Mouse (Mus musculus) midbrain, embryonic 10.5 days (tissue): ENCODE measurements around the gene Dydc2. TPM values are rescaled to one million over a fixed set of nuclear protein-coding genes. Genes with fewer than 3 reads are reported as not detected.
"Not testable (repeated sequence)": the region's sequence is repeated elsewhere in the genome, so short reads cannot be mapped to it uniquely, and the experiment has no call there.

Experiments used
- DNase-seq: peaks from one replicate; pipeline ENCODE4 v3.0.0-alpha.2; 2017; ENCODE audit warnings: low spot score
- H3K27ac ChIP-seq: fragments of 300-500 bp; sonication (generic); replicated peaks from 2 replicates; pipeline ENCODE4 v1.5.1; 2016; ENCODE audit warnings: mild to moderate bottlenecking
- H3K27me3 ChIP-seq: fragments of 300-500 bp; sonication (generic); 2 replicates; pipeline ENCODE4 v1.6.1; 2016; ENCODE audit warnings: low read depth, mild to moderate bottlenecking; ENCODE audit not compliant: poor library complexity, severe bottlenecking
- H3K36me3 ChIP-seq: fragments of 300-500 bp; sonication (generic); 2 replicates; pipeline ENCODE4 v1.6.1; 2016; ENCODE audit warnings: mild to moderate bottlenecking, moderate library complexity
- H3K4me1 ChIP-seq: fragments of 300-500 bp; sonication (generic); 2 replicates; pipeline ENCODE4 v1.6.1; 2016
- H3K4me3 ChIP-seq: fragments of 300-500 bp; sonication (generic); 2 replicates; pipeline ENCODE4 v1.5.1; 2016; ENCODE audit warnings: mild to moderate bottlenecking, moderate library complexity
- H3K9me3 ChIP-seq: fragments of 300-500 bp; sonication (generic); replicated peaks from 2 replicates; pipeline ENCODE4 v1.6.1; 2016; ENCODE audit warnings: mild to moderate bottlenecking
- WGBS: fragments of 180-500 bp; shearing (Covaris S2); methylation state at CpG from one replicate; pipeline ENCODE4 v1.1.7; 2016; 5-methylcytosine and 5-hydroxymethylcytosine counted together
- polyA plus RNA-seq: library from polyadenylated mRNA; unstranded; fragments of >200 nt; fragmentation: Nextera tagmentation; extraction: Ambion mirVana; gene quantifications from 2 replicates; pipeline ENCODE4 v1.2.1, GENCODE M21; 2016

Gene Dydc2
- polyA plus RNA-seq, 1 experiment from 2014 or later: 0.30 TPM

- DNase-seq: no peak
- no peaks in the 10 kb centered on the region for H3K36me3 ChIP-seq
- H3K9me3 ChIP-seq: no peaks in the 10 kb centered on the region
- no peaks in the 10 kb centered on the region for H3K27me3 ChIP-seq
- no peak overlapping the region for H3K4me3 ChIP-seq
- no peak overlapping the region for H3K27ac ChIP-seq
- WGBS: 91% methylated on average over 2 of the region's 2 CpGs
- peaks cover 10% of the 10 kb centered on the region; the same call in 1 of the 2 replicates for H3K4me1 ChIP-seq
Measured at GRCm38 (mm10) chr14:41082408-41082807, 13.4 kb upstream of the Dydc2 start.

- Histone ChIP-seq H3K27ac (no peak overlapping the region; the same call in 1 of the 2 replicates), H3K36me3 (no peaks in the 10 kb centered on the region), H3K27me3 (no peaks in the 10 kb centered on the region; the same call in 1 of the 2 replicates), H3K4me1 (peaks cover 8% of the 10 kb centered on the region), H3K4me3 (peak overlapping the region; percentile 57), H3K9me3 (no peaks in the 10 kb centered on the region)
- WGBS: 3% methylated on average over 8 of the region's 8 CpGs
- DNase-seq: no peak
Measured at GRCm38 (mm10) chr14:41072944-41073275, 3.9 kb upstream of the Dydc2 start.

GRCm38 (mm10) chr14:41072229-41072943 is 3.4 kb upstream of the Dydc2 start, which contains the start of gene Dydc1:
Gene Dydc1, plus strand, starts transcription at chr14:41072911.
- Histone ChIP-seq H3K36me3 (no peaks in the 10 kb centered on the region), H3K4me3 (peak within 1 kb of the TSS; percentile 57), H3K27me3 (no peaks in the 10 kb centered on the region; the same call in 1 of the 2 replicates), H3K9me3 (no peaks in the 10 kb centered on the region), H3K4me1 (peaks cover 8% of the 10 kb centered on the region), H3K27ac (no peak within 1 kb of the TSS; the same call in 1 of the 2 replicates)
- peak; percentile 70 for DNase-seq
- 14% methylated on average over 23 of the region's 23 CpGs for WGBS

GRCm38 (mm10) chr14:41070343-41070742 is 1.3 kb upstream of the Dydc2 start:
- DNase-seq: no peak
- 84% methylated on average over 3 of the region's 3 CpGs for WGBS
- no peaks in the 10 kb centered on the region for H3K36me3 ChIP-seq
- no peak overlapping the region for H3K27ac ChIP-seq
- H3K4me1 ChIP-seq: peaks cover 8% of the 10 kb centered on the region
- H3K9me3 ChIP-seq: no peaks in the 10 kb centered on the region
- H3K27me3 ChIP-seq: no peaks in the 10 kb centered on the region; the same call in 1 of the 2 replicates
- H3K4me3 ChIP-seq: no peak overlapping the region

- no peak overlapping the region for H3K27ac ChIP-seq
- no peak overlapping the region for H3K4me3 ChIP-seq
- WGBS: 6% methylated on average over 1 of the region's 1 CpGs
- no peaks in the 10 kb centered on the region for H3K27me3 ChIP-seq
- DNase-seq: no peak
- H3K36me3 ChIP-seq: no peaks in the 10 kb centered on the region
- H3K4me1 ChIP-seq: no peaks in the 10 kb centered on the region
- H3K9me3 ChIP-seq: no peaks in the 10 kb centered on the region
Measured at GRCm38 (mm10) chr14:41066416-41066815, 2.6 kb downstream of the Dydc2 start.

GRCm38 (mm10) chr14:41065168-41065567 is 3.8 kb downstream of the Dydc2 start:
- Histone ChIP-seq H3K27me3 (no peaks in the 10 kb centered on the region), H3K4me3 (no peak overlapping the region), H3K9me3 (no peaks in the 10 kb centered on the region), H3K36me3 (no peaks in the 10 kb centered on the region), H3K4me1 (no peaks in the 10 kb centered on the region), H3K27ac (no peak overlapping the region)
- DNase-seq: no peak
- 41% methylated on average over 2 of the region's 2 CpGs for WGBS

- not testable (repeated sequence) for H3K9me3 ChIP-seq, H3K36me3 ChIP-seq, H3K4me3 ChIP-seq, H3K27ac ChIP-seq, DNase-seq, H3K27me3 ChIP-seq, H3K4me1 ChIP-seq
- WGBS: 87% methylated on average over 3 of the region's 4 CpGs
Measured at GRCm38 (mm10) chr14:41053190-41053589, 15.8 kb downstream of the Dydc2 start.

GRCm38 (mm10) chr14:41052481-41052880 is 16.5 kb downstream of the Dydc2 start:
- no peak for DNase-seq
- 81% methylated on average over 5 of the region's 5 CpGs for WGBS
- H3K27me3 ChIP-seq: no peaks in the 10 kb centered on the region

GRCm38 (mm10) chr14:41050471-41050870 is 18.5 kb downstream of the Dydc2 start:
- peaks cover 7% of the 10 kb centered on the region; the same call in 1 of the 2 replicates for H3K9me3 ChIP-seq
- no peak overlapping the region for H3K27ac ChIP-seq
- no peak for DNase-seq
- no peaks in the 10 kb centered on the region for H3K4me1 ChIP-seq
- no peaks in the 10 kb centered on the region for H3K36me3 ChIP-seq
- H3K4me3 ChIP-seq: no peak overlapping the region
- WGBS: 76% methylated on average over 6 of the region's 6 CpGs
- no peaks in the 10 kb centered on the region for H3K27me3 ChIP-seq

More at GRCm38 (mm10) chr14:41052481-41052880, 16.5 kb downstream of the Dydc2 start:
- no peak overlapping the region for H3K27ac ChIP-seq
- peaks cover 7% of the 10 kb centered on the region; the same call in 1 of the 2 replicates for H3K9me3 ChIP-seq
- no peaks in the 10 kb centered on the region for H3K4me1 ChIP-seq
- no peaks in the 10 kb centered on the region for H3K36me3 ChIP-seq
- no peak overlapping the region for H3K4me3 ChIP-seq

- DNase-seq: no peak
- H3K4me3 ChIP-seq: no peak overlapping the region
- no peaks in the 10 kb centered on the region for H3K27me3 ChIP-seq
- H3K9me3 ChIP-seq: no peaks in the 10 kb centered on the region
- WGBS: 85% methylated on average over 2 of the region's 2 CpGs
- H3K36me3 ChIP-seq: no peaks in the 10 kb centered on the region
- no peaks in the 10 kb centered on the region for H3K4me1 ChIP-seq
- no peak overlapping the region for H3K27ac ChIP-seq
Measured at GRCm38 (mm10) chr14:41047402-41047801, 21.6 kb downstream of the Dydc2 start.

GRCm38 (mm10) chr14:41035146-41035798 is 33.7 kb downstream of the Dydc2 start:
- Histone ChIP-seq H3K9me3 (no peaks in the 10 kb centered on the region), H3K4me1 (no peaks in the 10 kb centered on the region), H3K4me3 (no peak overlapping the region), H3K27me3 (no peaks in the 10 kb centered on the region), H3K36me3 (no peaks in the 10 kb centered on the region), H3K27ac (no peak overlapping the region)
- DNase-seq: peak; percentile 57
- WGBS: 38% methylated on average over 6 of the region's 6 CpGs

GRCm38 (mm10) chr14:41033135-41034110 is 35.6 kb downstream of the Dydc2 start:
- H3K36me3 ChIP-seq: no peaks in the 10 kb centered on the region
- DNase-seq: peak; percentile 63
- WGBS: 56% methylated on average over 13 of the region's 13 CpGs
- H3K9me3 ChIP-seq: no peaks in the 10 kb centered on the region
- no peaks in the 10 kb centered on the region for H3K27me3 ChIP-seq
- H3K4me3 ChIP-seq: no peak overlapping the region
- no peak overlapping the region for H3K27ac ChIP-seq
- H3K4me1 ChIP-seq: no peaks in the 10 kb centered on the region
